Mouse (Mus musculus) left cerebral cortex, postnatal 4 days (tissue): ENCODE measurements around the gene Serpina3b. TPM values are rescaled to one million over a fixed set of nuclear protein-coding genes. Genes with fewer than 3 reads are reported as not detected.

Experiments
- DNase-seq: peaks from one replicate; pipeline ENCODE4 v3.0.0-alpha.2; 2022
- intact Hi-C: fragments of 180-260 bp; cut with DNase I; formaldehyde crosslinking; loops from one replicate; pipeline ENCODE4 v1.15.1; 2025
- total RNA-seq, 2 experiments: library from RNA; stranded (reverse); gene quantifications; 2 replicates each; pipeline ENCODE4 v1.2.3; 2021

Serpina3b gene
- total RNA-seq, 2 experiments from 2014 or later = not detected

GRCm38 (mm10) chr12:104174747-104175146 is 47.0 kb downstream of the Serpina3b start:
- no peak for DNase-seq
- intact Hi-C loops = no loop called here

GRCm38 (mm10) chr12:104175636-104176035 is 47.8 kb downstream of the Serpina3b start:
- intact Hi-C loops = no loop called here
- DNase-seq = no peak

- DNase-seq = no peak
- intact Hi-C loops = no loop called here
Measured at GRCm38 (mm10) chr12:104178577-104178976, 50.8 kb downstream of the Serpina3b start.

- DNase-seq = no peak
- intact Hi-C loops = no loop called here
Measured at GRCm38 (mm10) chr12:104178987-104179386, 51.2 kb downstream of the Serpina3b start.

GRCm38 (mm10) chr12:104185046-104185445 is 57.2 kb downstream of the Serpina3b start:
- DNase-seq = no peak
- intact Hi-C loops = no loop called here

- DNase-seq = no peak
- intact Hi-C loops = no loop called here
Measured at GRCm38 (mm10) chr12:104186041-104186581, 58.3 kb downstream of the Serpina3b start.

Other genes with a start within 250 kb of the Serpina3b start
- gene Serpina1c, start 223.1 kb upstream of the Serpina3b start, total RNA-seq = not detected
- gene Serpina1e, start 169.0 kb upstream of the Serpina3b start, total RNA-seq = not detected
- not detected for gene Serpina11, start 138.0 kb upstream of the Serpina3b start, total RNA-seq
- under 1 TPM in 1 of 2 experiments, not detected in 1; 0.22 TPM for gene Serpina9, start 114.2 kb upstream of the Serpina3b start, total RNA-seq
- not detected for gene Serpina12, start 83.6 kb upstream of the Serpina3b start, total RNA-seq
- gene Serpina5, start 26.9 kb upstream of the Serpina3b start, total RNA-seq = not detected
- not detected for gene Serpina3a, start 15.3 kb upstream of the Serpina3b start, total RNA-seq
- gene Serpina3c, start 25.9 kb downstream of the Serpina3b start, total RNA-seq = not detected
- not detected for gene Serpina3f, start 86.5 kb downstream of the Serpina3b start, total RNA-seq
- under 1 TPM in 1 of 2 experiments, not detected in 1; 0.50 TPM for gene Serpina3g, start 108.2 kb downstream of the Serpina3b start, total RNA-seq
- not detected for gene Serpina3i, start 135.1 kb downstream of the Serpina3b start, total RNA-seq
- not detected for gene Serpina3j, start 186.6 kb downstream of the Serpina3b start, total RNA-seq
- gene Serpina3k, start 210.5 kb downstream of the Serpina3b start, total RNA-seq = not detected
- gene Serpina3m, start 210.5 kb downstream of the Serpina3b start, total RNA-seq = not detected